Mouse (Mus musculus) embryonic facial prominence, embryonic 10.5 days (tissue): ENCODE data around the gene Zfp286. TPM values are rescaled to one million over a fixed set of nuclear protein-coding genes. Genes with fewer than 3 reads are reported as not detected.
A peak's percentile ranks its signal among the peaks of the same experiment; 100 is the strongest.

Experiments
- DNase-seq: peaks from one replicate; pipeline ENCODE4 v3.0.0-alpha.2; 2017; ENCODE audit warnings: low spot score
- H3K27ac ChIP-seq: fragments of 300-500 bp; sonication (generic); replicated peaks from 2 replicates; pipeline ENCODE4 v1.5.1; 2016; ENCODE audit warnings: mild to moderate bottlenecking
- H3K27me3 ChIP-seq: fragments of 300-500 bp; sonication (generic); replicated peaks from 2 replicates; pipeline ENCODE4 v1.6.1; 2016; ENCODE audit warnings: low read depth, mild to moderate bottlenecking; ENCODE audit not compliant: poor library complexity, severe bottlenecking
- H3K36me3 ChIP-seq: fragments of 300-500 bp; sonication (generic); replicated peaks from 2 replicates; pipeline ENCODE4 v1.6.1; 2016; ENCODE audit warnings: mild to moderate bottlenecking, moderate library complexity
- H3K4me1 ChIP-seq: fragments of 300-500 bp; sonication (generic); 2 replicates; pipeline ENCODE4 v1.6.1; 2016
- H3K4me3 ChIP-seq: fragments of 300-500 bp; sonication (generic); 2 replicates; pipeline ENCODE4 v1.5.1; 2016; ENCODE audit warnings: mild to moderate bottlenecking, moderate library complexity
- H3K9me3 ChIP-seq: fragments of 300-500 bp; sonication (generic); 2 replicates; pipeline ENCODE4 v1.6.1; 2016; ENCODE audit warnings: mild to moderate bottlenecking
- WGBS: fragments of 180-500 bp; shearing (Covaris S2); methylation state at CpG from one replicate; pipeline ENCODE4 v1.1.7; 2016; 5-methylcytosine and 5-hydroxymethylcytosine counted together
- polyA plus RNA-seq: library from polyadenylated mRNA; unstranded; fragments of >200 nt; fragmentation: Nextera tagmentation; extraction: Ambion mirVana; gene quantifications from 2 replicates; pipeline ENCODE4 v1.2.1, GENCODE M21; 2016

Zfp286 gene
- polyA plus RNA-seq, 1 experiment from 2014 or later = 28.5 TPM

DNA sequence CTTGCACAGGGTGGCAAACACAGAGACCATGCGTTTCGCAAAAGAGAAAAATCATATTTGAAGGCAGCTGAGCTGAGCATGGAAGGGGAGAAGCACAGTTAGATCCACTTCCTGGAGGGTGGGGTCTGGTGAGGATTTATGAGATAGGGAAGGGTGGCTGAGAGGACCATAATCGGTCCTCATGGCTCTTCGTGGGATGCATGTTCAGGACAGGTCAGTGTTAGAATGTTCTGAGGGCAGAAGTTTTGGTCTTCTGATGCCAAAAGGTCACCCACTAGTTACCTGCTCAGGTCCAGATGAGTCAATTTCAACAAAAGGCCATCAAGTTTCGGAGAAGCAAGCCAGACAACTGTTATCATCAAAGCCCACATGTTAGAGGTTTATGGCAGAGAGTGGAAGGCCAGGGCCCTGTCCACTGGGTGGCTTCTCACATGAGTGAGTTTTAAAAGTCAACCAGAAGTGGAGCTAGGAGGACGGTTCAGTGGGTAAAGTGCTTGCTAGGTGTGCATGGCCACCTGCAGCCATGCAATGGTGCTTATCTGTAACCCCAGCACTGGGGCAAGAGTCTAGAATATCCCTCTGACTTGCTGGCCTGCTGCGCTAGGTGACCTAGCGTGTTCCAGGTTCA lies 29.9 kb upstream of the Zfp286 start:
- no peak overlapping the region for H3K4me3 ChIP-seq
- no peaks in the 10 kb centered on the region for H3K36me3 ChIP-seq
- WGBS = 91% methylated on average over 8 of the region's 8 CpGs
- H3K4me1 ChIP-seq = peaks cover 24% of the 10 kb centered on the region
- H3K27me3 ChIP-seq = 0 out of 2 replicates have a peak, but pooled peaks cover 18% of the 10 kb centered on the region
- no peaks in the 10 kb centered on the region for H3K9me3 ChIP-seq
- H3K27ac ChIP-seq = no peak overlapping the region
- no peak for DNase-seq

DNA sequence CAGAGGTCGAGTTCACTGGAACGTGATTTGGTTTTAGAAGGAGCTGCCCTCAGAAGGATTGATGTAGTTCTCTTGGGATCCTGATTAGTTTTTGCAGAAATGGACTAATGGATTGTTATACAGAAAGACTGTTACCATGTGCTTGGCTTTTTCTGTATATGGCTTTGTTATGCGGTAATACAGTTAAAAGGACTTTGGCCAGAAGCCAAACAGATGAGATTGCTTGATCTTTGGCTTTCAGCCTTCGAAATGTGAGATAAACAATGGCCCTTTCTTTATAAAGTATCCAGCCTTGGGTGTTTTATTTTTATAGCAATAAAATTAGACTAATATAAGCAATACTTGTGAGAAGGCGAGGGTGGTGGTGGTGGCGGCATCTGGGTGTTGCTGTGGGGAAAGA lies 27.3 kb upstream of the Zfp286 start:
- no peak for DNase-seq
- Histone ChIP-seq H3K27ac (no peak overlapping the region), H3K4me3 (no peak overlapping the region), H3K9me3 (no peaks in the 10 kb centered on the region), H3K27me3 (0 out of 2 replicates have a peak, but pooled peaks cover 18% of the 10 kb centered on the region), H3K36me3 (no peaks in the 10 kb centered on the region), H3K4me1 (peaks cover 23% of the 10 kb centered on the region)
- WGBS = 84% methylated on average over 6 of the region's 6 CpGs

DNA sequence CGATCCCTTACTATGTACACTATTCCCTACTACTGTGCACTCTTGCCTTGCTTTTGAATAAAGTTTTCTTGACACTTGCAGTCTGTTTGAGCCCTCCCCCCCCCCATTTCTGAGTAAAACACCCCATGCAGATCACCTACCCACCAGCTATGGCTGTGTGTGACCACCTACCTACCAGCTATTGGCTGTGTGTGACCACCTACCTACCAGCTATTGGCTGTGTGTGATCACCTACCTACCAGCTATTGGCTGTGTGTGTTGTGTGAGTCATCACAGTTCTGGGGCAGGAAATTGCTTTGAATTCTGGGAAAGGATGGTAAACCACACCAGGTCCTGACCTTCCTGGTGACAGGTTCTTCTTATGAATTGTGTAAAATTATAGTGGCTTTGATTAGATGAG lies 26.2 kb upstream of the Zfp286 start:
- no peaks in the 10 kb centered on the region for H3K36me3 ChIP-seq
- no peaks in the 10 kb centered on the region for H3K9me3 ChIP-seq
- WGBS = 90% methylated on average over 1 of the region's 1 CpGs
- H3K4me1 ChIP-seq = peaks cover 15% of the 10 kb centered on the region
- DNase-seq = no peak
- no peak overlapping the region for H3K4me3 ChIP-seq
- no peak overlapping the region for H3K27ac ChIP-seq
- H3K27me3 ChIP-seq = 0 out of 2 replicates have a peak, but pooled peaks cover 13% of the 10 kb centered on the region

DNA sequence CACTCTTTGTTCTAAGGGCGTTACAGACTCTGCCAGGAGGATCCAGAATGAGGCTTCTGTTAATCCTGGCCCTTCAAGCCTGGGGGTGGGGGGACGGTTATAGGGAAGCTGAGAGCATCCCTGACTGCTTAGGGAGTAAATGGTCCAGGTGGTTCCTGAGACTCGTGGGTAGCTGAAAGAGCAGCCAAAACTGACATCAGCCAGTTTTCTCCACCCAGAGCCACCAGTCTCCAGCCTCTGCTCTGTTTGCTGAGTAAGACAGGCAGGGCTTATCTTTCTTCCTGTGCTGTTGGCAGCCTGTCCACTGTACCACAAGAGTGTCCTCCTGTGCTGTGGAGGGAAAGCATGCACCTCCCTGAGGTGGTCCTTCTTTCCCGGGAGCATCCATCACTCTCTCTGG lies 25.4 kb upstream of the Zfp286 start:
- Histone ChIP-seq H3K27ac (no peak overlapping the region), H3K9me3 (no peaks in the 10 kb centered on the region), H3K27me3 (0 out of 2 replicates have a peak, but pooled peaks cover 12% of the 10 kb centered on the region), H3K4me3 (no peak overlapping the region), H3K4me1 (peaks cover 7% of the 10 kb centered on the region), H3K36me3 (no peaks in the 10 kb centered on the region)
- DNase-seq = no peak
- 65% methylated on average over 4 of the region's 4 CpGs for WGBS

DNA sequence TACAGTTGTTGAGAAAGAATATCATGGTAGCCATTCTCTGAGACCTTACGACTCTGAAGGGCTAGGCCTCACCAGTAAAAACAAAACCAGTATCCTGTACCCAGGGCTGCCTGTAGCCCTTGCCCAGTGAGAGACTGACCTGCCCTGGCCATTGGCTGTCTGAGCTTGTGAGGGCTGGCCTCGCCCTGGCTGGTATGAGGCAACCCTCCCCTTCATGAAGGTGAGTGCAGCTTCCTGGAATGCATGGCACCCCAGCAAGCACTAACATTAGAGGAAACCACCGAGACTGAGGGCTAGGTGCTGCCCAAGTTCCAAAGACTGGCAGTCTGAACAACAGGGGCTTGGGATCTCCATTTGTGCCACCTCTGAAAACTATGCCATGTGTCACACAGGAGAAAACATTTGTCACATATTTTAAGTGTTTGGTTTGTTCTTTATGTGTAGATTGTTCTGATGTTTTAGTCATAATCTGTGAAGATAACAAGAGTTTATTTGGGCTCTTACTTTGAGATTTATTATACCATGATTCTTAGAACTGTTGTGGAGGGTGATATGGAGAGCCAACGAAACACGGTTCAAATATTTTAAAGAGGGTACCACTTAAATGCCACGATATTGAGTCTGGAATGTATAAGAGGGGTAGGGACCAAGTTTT lies 24.8 kb upstream of the Zfp286 start:
- Histone ChIP-seq H3K27me3 (0 out of 2 replicates have a peak, but pooled peaks cover 9% of the 10 kb centered on the region), H3K27ac (no peak overlapping the region), H3K36me3 (no peaks in the 10 kb centered on the region), H3K4me3 (no peak overlapping the region), H3K9me3 (no peaks in the 10 kb centered on the region), H3K4me1 (0 out of 2 replicates have a peak, but pooled peaks cover 2% of the 10 kb centered on the region)
- WGBS = 70% methylated on average over 6 of the region's 6 CpGs
- no peak for DNase-seq

DNA sequence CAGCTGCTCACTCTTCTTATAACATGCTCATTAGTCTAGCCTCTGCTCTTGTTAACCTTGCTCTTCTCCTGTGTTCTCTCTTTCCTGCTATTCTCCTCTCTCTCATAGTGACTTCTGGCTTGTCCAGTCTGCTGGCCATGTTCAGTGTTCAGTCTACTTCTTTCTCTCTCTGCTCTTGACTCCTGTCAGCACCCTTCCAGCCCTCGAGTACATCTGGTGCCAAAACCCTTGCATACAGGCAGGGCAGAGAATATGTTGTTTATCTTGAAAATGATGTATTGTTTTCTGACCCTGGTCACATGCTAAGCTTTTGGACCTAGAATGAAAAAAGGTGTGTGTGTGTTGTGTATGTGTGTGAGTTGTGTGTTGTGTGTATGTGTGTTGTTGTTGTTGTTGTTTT lies 24.2 kb upstream of the Zfp286 start:
- 0 out of 2 replicates have a peak, but pooled peaks cover 3% of the 10 kb centered on the region for H3K27me3 ChIP-seq
- no peak overlapping the region for H3K4me3 ChIP-seq
- no peak for DNase-seq
- no peak overlapping the region for H3K27ac ChIP-seq
- H3K4me1 ChIP-seq = 0 out of 2 replicates have a peak, but pooled peaks cover 2% of the 10 kb centered on the region
- H3K9me3 ChIP-seq = no peaks in the 10 kb centered on the region
- 68% methylated on average over 1 of the region's 1 CpGs for WGBS
- H3K36me3 ChIP-seq = no peaks in the 10 kb centered on the region

DNA sequence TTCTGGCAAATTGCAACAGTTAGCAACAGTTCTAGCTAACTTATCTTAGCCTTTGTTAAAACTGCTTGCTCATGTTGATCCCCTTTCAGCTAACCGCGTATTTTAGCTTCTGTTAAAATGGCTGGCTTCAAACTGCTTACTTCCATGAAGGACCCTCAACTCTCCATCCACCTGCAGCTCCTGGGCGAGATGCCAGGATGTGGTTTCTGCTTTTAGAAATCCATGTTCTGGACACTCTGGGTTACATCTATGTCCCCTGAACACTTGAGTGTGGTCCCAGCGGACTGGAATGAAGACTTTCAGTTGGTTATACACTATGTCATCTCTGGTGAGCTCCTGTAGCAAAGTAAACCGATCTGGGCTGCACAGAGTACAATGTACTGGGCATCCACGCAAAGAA lies 23.0 kb upstream of the Zfp286 start:
- H3K9me3 ChIP-seq = no peaks in the 10 kb centered on the region
- no peak overlapping the region for H3K27ac ChIP-seq
- no peaks in the 10 kb centered on the region for H3K36me3 ChIP-seq
- 0 out of 2 replicates have a peak, but pooled peaks cover 2% of the 10 kb centered on the region for H3K4me1 ChIP-seq
- WGBS = 90% methylated on average over 6 of the region's 6 CpGs
- H3K4me3 ChIP-seq = no peak overlapping the region
- no peak for DNase-seq
- no peaks in the 10 kb centered on the region for H3K27me3 ChIP-seq

DNA sequence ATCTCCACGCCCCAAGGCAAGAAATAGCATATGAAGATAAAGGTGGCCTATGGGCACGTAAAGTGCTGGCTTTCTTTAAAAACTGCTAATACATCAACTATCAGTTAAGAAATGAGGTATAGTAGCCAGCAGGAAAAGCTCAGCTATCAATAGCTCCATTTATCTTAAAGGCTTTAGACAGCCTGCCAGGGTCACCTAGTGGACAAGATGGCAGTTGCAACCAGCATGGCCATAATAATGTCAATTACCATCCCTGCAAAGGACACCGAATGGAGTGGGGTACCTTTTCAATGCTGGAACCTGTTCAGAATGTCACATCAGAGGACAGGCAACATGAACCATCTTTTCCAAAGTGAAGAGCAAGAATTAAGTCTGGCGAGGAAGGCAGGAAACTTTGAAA lies 19.9 kb upstream of the Zfp286 start:
- H3K4me1 ChIP-seq = 0 out of 2 replicates have a peak, but pooled peaks cover 2% of the 10 kb centered on the region
- no peak overlapping the region for H3K4me3 ChIP-seq
- H3K9me3 ChIP-seq = peaks cover 6% of the 10 kb centered on the region
- H3K27ac ChIP-seq = no peak overlapping the region
- H3K36me3 ChIP-seq = no peaks in the 10 kb centered on the region
- DNase-seq = peak; percentile 23
- H3K27me3 ChIP-seq = no peaks in the 10 kb centered on the region
- WGBS = 73% methylated on average over 4 of the region's 4 CpGs

DNA sequence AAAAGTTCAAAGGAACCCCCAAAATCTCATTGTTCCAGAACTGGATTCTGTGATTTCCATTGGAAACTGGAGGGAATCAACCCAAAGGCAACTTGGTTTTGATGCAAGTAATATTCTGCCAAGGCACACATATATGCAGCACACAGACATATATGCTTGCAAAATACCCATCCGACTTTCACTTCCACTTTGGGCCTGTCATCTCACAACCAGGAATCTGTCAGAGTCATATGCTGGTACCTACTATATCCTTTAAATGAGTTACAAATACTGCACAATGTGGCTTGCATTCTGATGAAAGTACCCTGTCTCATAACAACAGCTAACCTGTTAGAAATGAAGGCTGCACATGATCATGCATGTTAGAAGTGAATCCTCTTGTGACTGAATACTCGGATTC lies 18.7 kb upstream of the Zfp286 start:
- no peak overlapping the region for H3K27ac ChIP-seq
- no peaks in the 10 kb centered on the region for H3K27me3 ChIP-seq
- H3K9me3 ChIP-seq = peaks cover 6% of the 10 kb centered on the region
- no peaks in the 10 kb centered on the region for H3K36me3 ChIP-seq
- DNase-seq = no peak
- no peaks in the 10 kb centered on the region for H3K4me1 ChIP-seq
- 88% methylated on average over 2 of the region's 2 CpGs for WGBS
- H3K4me3 ChIP-seq = no peak overlapping the region

DNA sequence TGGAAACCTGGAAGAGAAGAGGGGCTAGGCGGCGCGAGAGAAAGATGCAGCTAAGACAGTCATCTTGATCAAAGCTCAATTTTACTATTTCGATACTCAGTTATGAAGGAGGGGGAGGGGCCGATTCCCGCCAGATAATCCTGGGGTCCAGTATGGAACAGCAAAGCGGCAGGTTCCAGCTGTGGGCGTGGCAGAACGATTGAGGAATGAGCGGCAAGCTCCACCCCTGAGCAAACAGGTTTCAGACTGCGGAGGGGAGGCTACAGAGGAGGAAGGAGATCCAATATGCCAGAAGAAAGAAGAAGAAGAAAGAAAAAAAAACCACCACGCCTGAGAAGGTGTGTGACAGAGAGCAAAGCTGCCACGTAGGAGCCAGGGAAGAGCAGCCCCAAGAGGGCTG lies 14.9 kb upstream of the Zfp286 start:
- H3K36me3 ChIP-seq = no peaks in the 10 kb centered on the region
- peaks cover 9% of the 10 kb centered on the region for H3K9me3 ChIP-seq
- H3K4me1 ChIP-seq = no peaks in the 10 kb centered on the region
- H3K27ac ChIP-seq = no peak overlapping the region
- H3K4me3 ChIP-seq = no peak overlapping the region
- WGBS = 56% methylated on average over 13 of the region's 13 CpGs
- no peak for DNase-seq
- H3K27me3 ChIP-seq = no peaks in the 10 kb centered on the region

DNA sequence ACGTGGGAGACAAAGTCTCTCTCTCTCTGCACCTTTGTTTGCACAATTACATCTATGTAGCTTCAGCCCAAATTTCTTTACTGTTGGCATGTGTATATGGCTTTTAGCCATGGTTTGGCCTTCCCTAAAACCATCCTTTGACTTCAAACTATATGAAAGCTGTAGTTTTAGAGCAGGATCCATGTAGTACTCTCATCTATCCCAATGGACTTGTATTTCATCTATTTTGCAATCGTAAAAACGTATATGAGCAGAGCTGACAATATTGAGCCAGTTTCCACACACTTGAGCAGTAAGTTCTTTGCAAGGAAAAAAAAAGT lies 315 bp upstream of the Zfp286 start:
- peaks cover 35% of the 10 kb centered on the region for H3K36me3 ChIP-seq
- H3K27ac ChIP-seq = peak overlapping the region; percentile 93
- DNase-seq = no peak
- peaks cover 4% of the 10 kb centered on the region; the same call in 1 of the 2 replicates for H3K9me3 ChIP-seq
- H3K4me1 ChIP-seq = peaks cover 8% of the 10 kb centered on the region
- no peaks in the 10 kb centered on the region for H3K27me3 ChIP-seq
- 63% methylated on average over 3 of the region's 3 CpGs for WGBS
- peak overlapping the region; percentile 77 for H3K4me3 ChIP-seq

DNA sequence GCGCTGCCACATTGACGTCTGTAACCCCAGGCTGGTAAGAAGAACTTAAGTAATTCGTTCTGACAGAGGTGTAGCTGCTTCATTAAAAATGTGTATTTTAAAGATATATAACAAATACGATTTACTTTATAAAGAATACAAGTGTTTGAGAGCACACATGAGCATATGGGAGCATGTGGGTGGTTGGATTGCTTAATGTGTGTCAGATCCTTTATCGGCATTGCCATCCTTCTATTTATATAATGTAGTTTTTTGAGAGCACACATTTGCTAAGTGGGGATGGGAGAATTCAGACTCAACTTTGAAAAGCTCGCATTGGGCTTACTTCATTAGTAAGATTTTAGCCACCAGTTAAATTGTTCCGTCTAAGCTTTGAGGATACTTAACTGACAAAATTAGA lies 12.8 kb downstream of the Zfp286 start:
- H3K9me3 ChIP-seq = peaks cover 73% of the 10 kb centered on the region
- no peaks in the 10 kb centered on the region for H3K4me1 ChIP-seq
- WGBS = 93% methylated on average over 7 of the region's 7 CpGs
- peaks cover 70% of the 10 kb centered on the region for H3K36me3 ChIP-seq
- DNase-seq = no peak
- no peak overlapping the region for H3K27ac ChIP-seq
- H3K27me3 ChIP-seq = no peaks in the 10 kb centered on the region
- no peak overlapping the region for H3K4me3 ChIP-seq

DNA sequence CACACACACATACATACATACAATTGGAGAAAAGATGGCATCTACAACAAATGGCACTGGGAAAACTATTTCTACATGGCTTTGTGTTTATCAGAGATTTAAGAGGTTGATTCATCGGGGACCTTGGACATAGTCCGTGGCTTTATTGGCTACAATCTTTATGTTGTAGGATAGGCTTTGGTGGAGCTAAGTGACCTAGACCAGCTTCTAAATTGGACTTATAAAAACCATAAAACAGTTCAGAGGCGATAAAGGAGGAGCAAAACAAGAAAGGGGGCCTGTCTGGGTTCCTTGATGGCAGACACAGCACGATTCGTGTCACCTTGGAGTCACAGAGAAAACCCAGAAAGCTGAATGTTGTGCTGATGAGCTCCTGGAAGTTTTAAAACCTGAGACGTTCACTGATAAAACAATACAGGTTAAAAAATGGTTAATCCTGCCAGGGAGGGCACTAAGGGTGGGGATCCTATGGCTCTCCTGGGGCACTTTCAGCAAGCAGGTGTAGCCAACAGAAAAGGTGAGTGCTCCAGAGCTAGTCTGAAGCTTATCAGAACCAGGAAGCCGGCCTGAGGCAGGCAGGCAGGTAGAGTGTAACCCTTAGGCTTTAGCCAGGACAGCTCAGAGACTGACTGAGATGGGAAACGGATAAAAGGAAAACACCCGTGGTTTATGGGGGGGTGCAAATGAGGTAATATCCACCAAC lies 28.4 kb downstream of the Zfp286 start:
- H3K4me1 ChIP-seq = peaks cover 8% of the 10 kb centered on the region
- H3K36me3 ChIP-seq = no peaks in the 10 kb centered on the region
- no peaks in the 10 kb centered on the region for H3K9me3 ChIP-seq
- H3K4me3 ChIP-seq = no peak overlapping the region
- peaks cover 25% of the 10 kb centered on the region for H3K27me3 ChIP-seq
- H3K27ac ChIP-seq = no peak overlapping the region
- WGBS = 76% methylated on average over 9 of the region's 9 CpGs
- DNase-seq = no peak
